Mouse (Mus musculus): ENCODE data around the gene Rnf215.
"Not testable (repeated sequence)": the region's sequence is repeated elsewhere in the genome, so short reads cannot be mapped to it uniquely, and the experiment has no call there.

Gene Rnf215

GRCm38 (mm10) chr11:4113496-4113895, 21.5 kb upstream of the Rnf215 start:
- DNase-seq (ENCODE audit: extremely low spot score, low spot score) = no peak

GRCm38 (mm10) chr11:4113970-4114369, 21.0 kb upstream of the Rnf215 start:
- DNase-seq (ENCODE audit: extremely low spot score, low spot score) = no peak

GRCm38 (mm10) chr11:4114541-4114940, 20.5 kb upstream of the Rnf215 start:
- not testable (repeated sequence) for DNase-seq (ENCODE audit: extremely low spot score, low spot score)

- DNase-seq (ENCODE audit: extremely low spot score, low spot score) = no peak
These were observed 19.6 kb upstream of the Rnf215 start for GRCm38 (mm10) chr11:4115407-4115806.

- no peak for DNase-seq (ENCODE audit: extremely low spot score, low spot score)
These were observed 18.4 kb upstream of the Rnf215 start for GRCm38 (mm10) chr11:4116458-4117141.

- DNase-seq (ENCODE audit: extremely low spot score, low spot score) = no peak
These were observed 17.5 kb upstream of the Rnf215 start for GRCm38 (mm10) chr11:4117372-4118071.

- DNase-seq (ENCODE audit: extremely low spot score, low spot score) = peak; percentile 68
These were observed 16.7 kb upstream of the Rnf215 start for GRCm38 (mm10) chr11:4118081-4118921.

- no peak for DNase-seq (ENCODE audit: extremely low spot score, low spot score)
These were observed 15.4 kb upstream of the Rnf215 start for GRCm38 (mm10) chr11:4119635-4120034.

- no peak for DNase-seq (ENCODE audit: extremely low spot score, low spot score)
These were observed 13.3 kb upstream of the Rnf215 start for GRCm38 (mm10) chr11:4121691-4122090.

- no peak for DNase-seq (ENCODE audit: extremely low spot score, low spot score)
These were observed 12.8 kb upstream of the Rnf215 start for GRCm38 (mm10) chr11:4122226-4122625.

GRCm38 (mm10) chr11:4122742-4123579, 12.0 kb upstream of the Rnf215 start, which contains the start of gene Sec14l2:
Gene Sec14l2 (minus strand): TSS chr11:4123415.
- DNase-seq (ENCODE audit: extremely low spot score, low spot score) = no peak

GRCm38 (mm10) chr11:4123922-4124321, 11.1 kb upstream of the Rnf215 start:
- no peak for DNase-seq (ENCODE audit: extremely low spot score, low spot score)

- no peak for DNase-seq (ENCODE audit: extremely low spot score, low spot score)
These were observed 7.9 kb upstream of the Rnf215 start for GRCm38 (mm10) chr11:4127059-4127458.

GRCm38 (mm10) chr11:4128461-4128860, 6.5 kb upstream of the Rnf215 start:
- not testable (repeated sequence) for DNase-seq (ENCODE audit: extremely low spot score, low spot score)

GRCm38 (mm10) chr11:4133450-4133849, 1.6 kb upstream of the Rnf215 start:
- no peak for DNase-seq (ENCODE audit: extremely low spot score, low spot score)

- no peak for DNase-seq (ENCODE audit: extremely low spot score, low spot score)
These were observed 602 bp upstream of the Rnf215 start for GRCm38 (mm10) chr11:4134400-4134799.

GRCm38 (mm10) chr11:4138964-4139363, 4.0 kb downstream of the Rnf215 start:
- no peak for DNase-seq (ENCODE audit: extremely low spot score, low spot score)

- DNase-seq (ENCODE audit: extremely low spot score, low spot score) = no peak
These were observed 6.5 kb downstream of the Rnf215 start for GRCm38 (mm10) chr11:4141505-4141904.

GRCm38 (mm10) chr11:4142352-4142751, 7.3 kb downstream of the Rnf215 start:
- DNase-seq (ENCODE audit: extremely low spot score, low spot score) = no peak

GRCm38 (mm10) chr11:4143281-4144062, 8.5 kb downstream of the Rnf215 start:
- DNase-seq (ENCODE audit: extremely low spot score, low spot score) = no peak
